ENCODE assay signal across 25 mouse cellular contexts in genomic region chr6:119392836-119393235, GRCm38 (mm10). TPM values are rescaled to one million over a fixed set of nuclear protein-coding genes. Genes with fewer than 3 reads are reported as not detected.
DNase-seq lines count a peak whose midpoint lies in the region; ATAC-seq and TF ChIP-seq lines count a peak whose summit lies in the region.
"Had no signal": no experiment of that assay in that cellular context is flagged by ENCODE, and none has a peak within 500 bp of the region (broad histone marks: within the 10 kb centered on the region; RNA-seq: fewer than 3 reads in every experiment).

No protein-coding gene starts in this region.

- H3K27ac ChIP-seq in kidney, embryonic 15.5 days = no peak overlapping the region
- no peak overlapping the region for H3K27ac ChIP-seq in midbrain, postnatal 0 days (ENCODE audit: low read depth, low read length)
- H3K27ac ChIP-seq: gastrocnemius, adult 2 months; heart, embryonic 15.5 days; hindbrain, embryonic 13.5 days; layer of hippocampus, adult 2 months; limb, embryonic 13.5 days; liver, embryonic 12.5 days; midbrain, embryonic 12.5 days; neural tube, embryonic 12.5 days had no signal

- no peaks in the 10 kb centered on the region for H3K9me3 ChIP-seq in kidney, embryonic 15.5 days (replicated peaks)
- H3K9me3 ChIP-seq in midbrain, postnatal 0 days (ENCODE audit: low read length) = no peaks in the 10 kb centered on the region
- H3K9me3 ChIP-seq: heart, embryonic 15.5 days; hindbrain, embryonic 13.5 days; limb, embryonic 13.5 days; liver, embryonic 12.5 days; lung, embryonic 15.5 days; midbrain, embryonic 12.5 days; neural tube, embryonic 12.5 days had no signal

- H3K9ac ChIP-seq in kidney, embryonic 15.5 days = no peak overlapping the region
- H3K9ac ChIP-seq in midbrain, postnatal 0 days (replicated peaks; ENCODE audit: low read length, poor library complexity, severe bottlenecking) = no peak overlapping the region
- H3K9ac ChIP-seq: heart, embryonic 15.5 days; hindbrain, embryonic 13.5 days; limb, embryonic 13.5 days; liver, embryonic 12.5 days; lung, embryonic 15.5 days; midbrain, embryonic 12.5 days; neural tube, embryonic 12.5 days had no signal

- no peak for TF ChIP-seq CTCF in lung, adult 2 months (IDR thresholded peaks at IDR 0.05; ENCODE audit: insufficient read depth, low read length)
- no peak for TF ChIP-seq CTCF in midbrain, postnatal 0 days (IDR thresholded peaks at IDR 0.05)

- H3K27me3 ChIP-seq in myocyte (ENCODE audit: control insufficient read depth, insufficient read depth, insufficient read length) = no peaks in the 10 kb centered on the region
- H3K27me3 ChIP-seq in kidney, embryonic 15.5 days = no peaks in the 10 kb centered on the region
- H3K27me3 ChIP-seq in midbrain, postnatal 0 days (ENCODE audit: insufficient read depth, low read length) = no peaks in the 10 kb centered on the region
- H3K27me3 ChIP-seq: heart, embryonic 15.5 days; hindbrain, embryonic 13.5 days; limb, embryonic 13.5 days; liver, embryonic 12.5 days; lung, embryonic 15.5 days; midbrain, embryonic 12.5 days; neural tube, embryonic 12.5 days had no signal

- no peak overlapping the region for H3ac ChIP-seq in myocyte (ENCODE audit: control insufficient read depth, insufficient read length)

- peak overlapping the region; percentile 80 for H3K4me2 ChIP-seq in myocyte (ENCODE audit: low read depth)
- H3K4me2 ChIP-seq in kidney, embryonic 15.5 days = no peak overlapping the region
- H3K4me2 ChIP-seq in midbrain, postnatal 0 days (ENCODE audit: low read depth, low read length, poor library complexity, severe bottlenecking) = no peak overlapping the region
- H3K4me2 ChIP-seq: heart, embryonic 15.5 days; hindbrain, embryonic 13.5 days; limb, embryonic 13.5 days; liver, embryonic 12.5 days; lung, embryonic 15.5 days; midbrain, embryonic 12.5 days; neural tube, embryonic 12.5 days had no signal

- 40% methylated on average over 9 of the region's 9 CpGs for WGBS in lung, adult 2 months
- 81% methylated on average over 9 of the region's 9 CpGs for WGBS in kidney, embryonic 15.5 days
- 86% methylated on average over 9 of the region's 9 CpGs for WGBS in midbrain, postnatal 0 days

- DNase-seq in lung, adult 18-20 months = peak; percentile 57 to 68
- no peak for DNase-seq in lung, adult 2 months
- DNase-seq in 416B (ENCODE audit: low read depth) (peak; percentile 77), adipocyte (ENCODE audit: low spot score) (peak; percentile 55)
- DNase-seq in midbrain, postnatal 0 days (ENCODE audit: low spot score) = no peak
- DNase-seq: cerebellum, adult 9-10 months; gastrocnemius, adult 2 months; heart, postnatal 36 days; kidney, adult 8-10 months; kidney, postnatal 14 days; layer of hippocampus, postnatal 36 days; right cerebral cortex, postnatal 25 days; spleen, adult 18-20 months had no signal

- no peak for TF ChIP-seq POLR2A in lung, adult 2 months (IDR thresholded peaks at IDR 0.05; ENCODE audit: borderline replicate concordance, extremely low read depth, low read depth, low read length)
- no peak for TF ChIP-seq POLR2A in myocyte (IDR thresholded peaks at IDR 0.05; ENCODE audit: insufficient read length, low read depth)

- H3K79me2 ChIP-seq in myocyte (ENCODE audit: control insufficient read depth, insufficient read depth) = peaks cover 2% of the 10 kb centered on the region

- no peak for ATAC-seq in kidney, embryonic 15.5 days (replicated peaks; ENCODE audit: low FRiP score)
- no peak for ATAC-seq in midbrain, postnatal 0 days (ENCODE audit: low FRiP score)
- ATAC-seq: CD4-positive, CD25-positive, alpha-beta regulatory T cell, adult 4 months; forebrain, embryonic 14.5 days; liver, embryonic 12.5 days had no signal

- H3K36me3 ChIP-seq in myocyte (ENCODE audit: control insufficient read depth, insufficient read depth) = no peaks in the 10 kb centered on the region
- H3K36me3 ChIP-seq in kidney, embryonic 15.5 days = no peaks in the 10 kb centered on the region
- no peaks in the 10 kb centered on the region for H3K36me3 ChIP-seq in midbrain, postnatal 0 days (ENCODE audit: insufficient read depth, low read length)
- H3K36me3 ChIP-seq: heart, embryonic 15.5 days; hindbrain, embryonic 13.5 days; limb, embryonic 13.5 days; liver, embryonic 12.5 days; lung, embryonic 15.5 days; midbrain, embryonic 12.5 days; neural tube, embryonic 12.5 days had no signal

- peaks cover 21% of the 10 kb centered on the region for H3K4me1 ChIP-seq in lung, adult 2 months (ENCODE audit: control insufficient read depth, insufficient read depth, low read length)
- peaks cover 9% of the 10 kb centered on the region; the same call in 1 of the 2 replicates for H3K4me1 ChIP-seq in kidney, embryonic 15.5 days
- H3K4me1 ChIP-seq in midbrain, postnatal 0 days (ENCODE audit: insufficient read depth, low read length) = 0 out of 2 replicates have a peak, but pooled peaks cover 3% of the 10 kb centered on the region

- H3K4me3 ChIP-seq in lung, adult 2 months (replicated peaks; ENCODE audit: extremely low read depth, low read depth, low read length) = no peak overlapping the region
- no peak overlapping the region for H3K4me3 ChIP-seq in myocyte
- no peak overlapping the region for H3K4me3 ChIP-seq in kidney, embryonic 15.5 days (replicated peaks)
- no peak overlapping the region for H3K4me3 ChIP-seq in midbrain, postnatal 0 days (ENCODE audit: low read depth, low read length)
- H3K4me3 ChIP-seq: gastrocnemius, adult 2 months; heart, embryonic 15.5 days; hindbrain, embryonic 13.5 days; layer of hippocampus, adult 2 months; limb, embryonic 13.5 days; liver, embryonic 12.5 days; lung, embryonic 15.5 days; midbrain, embryonic 12.5 days; neural tube, embryonic 12.5 days had no signal

TF ChIP-seq in myocyte, 11 proteins besides CTCF, POLR2A, EP300 and RAD21:
- no peak for TF ChIP-seq MYOG (IDR thresholded peaks at IDR 0.05; ENCODE audit: control insufficient read depth in 1 of 3, insufficient read depth in 1 of 3, insufficient read length in 2 of 3, low read depth in 2 of 3)
- peak in 1 of 3 experiments; percentile 31 for TF ChIP-seq MYOD1 (IDR thresholded peaks at IDR 0.05; ENCODE audit: control insufficient read depth in 1 of 3, insufficient read length in 2 of 3, low read depth in 2 of 3)
- peak; percentile 83 for TF ChIP-seq CEBPB (IDR thresholded peaks at IDR 0.05; ENCODE audit: insufficient read depth, poor library complexity, severe bottlenecking)

RNA-seq across cellular contexts. Expression of gene Adipor2, which starts 24.7 kb away (rescaled TPM):
- 63.6 and 81.0 TPM in 2 replicates for polyA plus RNA-seq in lung, adult 2 months (2012; rRNA removed)
- polyA plus RNA-seq in myocyte (2012; fragmentation: generic; extraction: Trizol) = 47.9 TPM
- 42.3 and 45.0 TPM in 2 replicates for polyA plus RNA-seq in kidney, embryonic 15.5 days (2015; fragmentation: Nextera tagmentation; extraction: Ambion mirVana)
- 39.0 and 42.5 TPM in 2 replicates for total RNA-seq in midbrain, postnatal 0 days (2014; rRNA removed)
- 25.3 and 26.6 TPM in 2 replicates for polyA plus RNA-seq in midbrain, postnatal 0 days (2015; fragmentation: Nextera tagmentation; extraction: Ambion mirVana)

Comparison
In these comparisons a context has a peak if more than half of its experiments do, and no peak if none do; other contexts are left out.
1. DNase-seq: peak in lung, adult 18-20 months (2 of 2), 416B (single experiment) and adipocyte (single experiment); none in lung, adult 2 months (single experiment) and midbrain, postnatal 0 days (single experiment).